Mouse (Mus musculus) neural tube, embryonic 14.5 days (tissue): ENCODE data around the gene Amn1. TPM values are rescaled to one million over a fixed set of nuclear protein-coding genes. Genes with fewer than 3 reads are reported as not detected.

Source experiments
- polyA plus RNA-seq: library from polyadenylated mRNA; unstranded; fragments of >200 nt; fragmentation: Nextera tagmentation; extraction: Ambion mirVana; gene quantifications from 2 replicates; pipeline ENCODE4 v1.2.1, GENCODE M21; 2014

Gene Amn1
- polyA plus RNA-seq, 1 experiment from 2014 or later: 125 TPM

Other genes starting within 250 kb of the Amn1 start
- gene Sinhcaf, start 242.2 kb downstream of the Amn1 start, polyA plus RNA-seq: 35.5 and 56.0 TPM in 2 replicates
- 23.3 and 32.3 TPM in 2 replicates for gene Dennd5b, start 87.0 kb downstream of the Amn1 start, polyA plus RNA-seq
- gene Gm10203, start 58.5 kb downstream of the Amn1 start, polyA plus RNA-seq: not detected in 2 replicates
- 6.2 and 6.7 TPM in 2 replicates for gene Etfbkmt, start 48.9 kb downstream of the Amn1 start, polyA plus RNA-seq
- 30.5 and 30.8 TPM in 2 replicates for gene Resf1, start 120.7 kb upstream of the Amn1 start, polyA plus RNA-seq
- gene Bicd1, start 220.2 kb upstream of the Amn1 start, polyA plus RNA-seq: 57.3 and 63.7 TPM in 2 replicates